Mouse (Mus musculus) lung, postnatal 0 days (tissue): ENCODE measurements around the gene Ptf1a.

Experiments
- CTCF ChIP-seq: IDR thresholded peaks from 2 replicates; pipeline ENCODE4 v1.5.1; 2016; ENCODE audit warnings: antibody characterized with exemption, mild to moderate bottlenecking
- EP300 ChIP-seq: IDR thresholded peaks from 2 replicates; pipeline ENCODE4 v1.6.1; 2016; ENCODE audit warnings: antibody characterized with exemption, mild to moderate bottlenecking, control low read depth

DNA sequence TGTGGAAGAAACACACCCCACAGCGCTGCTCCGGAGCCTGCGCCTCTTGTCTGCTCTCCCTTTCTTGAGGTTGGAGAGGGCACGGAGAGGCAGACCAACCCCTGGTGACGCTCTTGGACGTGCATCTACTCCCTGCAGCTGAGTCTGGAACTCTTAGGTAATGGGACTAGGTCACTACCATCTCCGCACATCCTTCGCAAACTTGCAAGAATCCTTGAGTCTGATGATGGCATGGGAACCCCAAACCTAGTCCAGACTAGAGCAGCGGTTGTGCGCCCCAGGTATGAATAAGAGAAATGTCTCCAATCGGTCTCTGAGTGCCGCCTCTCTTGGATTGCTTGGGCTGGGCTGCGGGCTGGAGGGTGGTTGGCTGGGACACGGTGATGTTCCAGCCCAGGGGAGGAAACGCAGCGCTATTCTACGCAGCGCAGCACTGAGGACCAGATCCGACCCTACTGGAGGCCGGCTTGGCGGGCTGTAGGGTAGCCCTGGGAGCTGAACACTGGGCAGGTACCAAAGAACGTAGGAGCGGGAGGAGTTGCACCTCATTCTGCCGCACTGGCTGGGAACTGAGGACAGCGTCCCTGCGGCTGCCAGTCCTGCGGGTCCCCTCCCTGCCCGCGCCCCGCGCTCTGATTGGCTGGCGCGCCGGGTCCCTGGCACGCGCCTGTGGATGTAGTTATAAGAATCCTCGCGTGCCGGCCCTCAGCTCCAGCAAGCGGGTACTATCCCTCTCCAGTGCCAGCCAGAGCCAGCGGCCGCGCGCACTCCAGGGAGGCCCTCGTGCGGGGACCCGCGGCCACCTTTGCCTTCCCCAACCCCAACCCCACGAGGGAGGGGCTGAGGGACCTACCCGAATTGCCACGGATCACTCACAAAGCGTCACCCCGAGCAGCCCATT is at the start of gene Ptf1a:
- no peak for TF ChIP-seq CTCF
- no peak for TF ChIP-seq EP300
